Mouse (Mus musculus) lung, embryonic 14.5 days (tissue): ENCODE measurements around the gene Trim59. TPM values are rescaled to one million over a fixed set of nuclear protein-coding genes. Genes with fewer than 3 reads are reported as not detected.
A peak's percentile ranks its signal among the peaks of the same experiment; 100 is the strongest.

Source experiments
- ATAC-seq: fragments of 200-750 bp; cut with Nextera tagmentation; 2 replicates; pipeline ENCODE4 v1.8.0; 2017; ENCODE audit warnings: mild to moderate bottlenecking, moderate TSS enrichment, moderate library complexity; ENCODE audit not compliant: insufficient read depth
- DNase-seq: peaks from one replicate; pipeline ENCODE4 v3.0.0-alpha.2; 2015
- H3K27ac ChIP-seq: fragments of 300-500 bp; sonication (generic); 2 replicates; pipeline ENCODE4 v1.5.1; 2014; ENCODE audit warnings: low read depth, mild to moderate bottlenecking, moderate library complexity
- H3K27me3 ChIP-seq: fragments of 300-500 bp; sonication (generic); 2 replicates; pipeline ENCODE4 v1.6.1; 2014; ENCODE audit warnings: low read length, control low read depth; ENCODE audit not compliant: insufficient read depth
- H3K36me3 ChIP-seq: fragments of 300-500 bp; sonication (generic); 2 replicates; pipeline ENCODE4 v1.6.1; 2014; ENCODE audit warnings: control low read depth; ENCODE audit not compliant: insufficient read depth
- H3K4me1 ChIP-seq: fragments of 300-500 bp; sonication (generic); 2 replicates; pipeline ENCODE4 v1.6.1; 2014; ENCODE audit warnings: antibody characterized with exemption, control low read depth; ENCODE audit not compliant: insufficient read depth
- H3K4me2 ChIP-seq: fragments of 300-500 bp; sonication (generic); 2 replicates; pipeline ENCODE4 v1.6.1; 2014; ENCODE audit warnings: mild to moderate bottlenecking
- H3K4me3 ChIP-seq: fragments of 300-500 bp; sonication (generic); 2 replicates; pipeline ENCODE4 v1.5.1; 2014; ENCODE audit warnings: low read depth, low read length
- H3K9ac ChIP-seq: fragments of 300-500 bp; sonication (generic); 2 replicates; pipeline ENCODE4 v1.6.1; 2014
- H3K9me3 ChIP-seq: fragments of 300-500 bp; sonication (generic); 2 replicates; pipeline ENCODE4 v1.6.1; 2016; ENCODE audit warnings: low read depth, low read length, control low read depth
- CTCF ChIP-seq: IDR thresholded peaks from 2 replicates; pipeline ENCODE4 v1.5.1; 2016; ENCODE audit warnings: antibody characterized with exemption, low read depth
- WGBS: fragments of 180-500 bp; shearing (Covaris S2); extraction: QIAGEN DNeasy Blood & Tissue Kit; methylation state at CpG from one replicate; pipeline ENCODE4 v1.1.7; 2014; 5-methylcytosine and 5-hydroxymethylcytosine counted together
- polyA plus RNA-seq: library from polyadenylated mRNA; unstranded; fragments of >200 nt; fragmentation: Nextera tagmentation; extraction: Ambion mirVana; gene quantifications from 2 replicates; pipeline ENCODE4 v1.2.1, GENCODE M21; 2014

Gene Trim59
- 146 and 153 TPM in 2 replicates for polyA plus RNA-seq

- TF ChIP-seq CTCF = no peak
- Histone ChIP-seq H3K4me2 (peak within 1 kb of the TSS; percentile 65), H3K4me3 (peak within 1 kb of the TSS; percentile 88), H3K9ac (peak within 1 kb of the TSS; percentile 97), H3K36me3 (peaks cover 28% of the 10 kb centered on the region), H3K27ac (peak within 1 kb of the TSS; percentile 96), H3K4me1 (0 out of 2 replicates have a peak, but pooled peaks cover 4% of the 10 kb centered on the region), H3K27me3 (no peaks in the 10 kb centered on the region), H3K9me3 (no peaks in the 10 kb centered on the region)
- under 1% methylated on average over 64 of the region's 80 CpGs for WGBS
- ATAC-seq = peak; percentile 94
- peak; percentile 98 for DNase-seq
Measured at GRCm38 (mm10) chr3:69044645-69045399, at the start of gene Trim59. Gene Trim59 (minus strand): TSS chr3:69044755.

DNA sequence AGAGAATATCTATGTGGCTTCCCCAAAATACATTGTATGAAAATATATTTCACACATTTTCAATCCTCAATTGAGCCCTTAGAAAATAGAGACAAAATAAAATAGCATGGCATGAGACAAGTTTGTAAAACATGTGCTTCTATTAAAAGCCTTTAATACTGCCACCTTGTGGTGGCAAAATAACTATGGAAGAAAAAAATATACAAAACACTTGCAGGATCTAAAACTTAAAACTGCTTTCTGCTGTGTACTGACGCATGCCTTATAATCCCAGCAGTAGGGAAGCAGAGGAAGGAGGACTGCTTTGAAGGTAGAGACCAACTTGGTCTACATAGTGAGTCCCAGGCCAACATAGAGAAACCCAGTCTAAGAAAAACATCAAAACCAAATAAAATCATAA, 19.4 kb upstream of the Trim59 start:
- Histone ChIP-seq H3K4me3 (no peak overlapping the region), H3K27me3 (no peaks in the 10 kb centered on the region), H3K9me3 (no peaks in the 10 kb centered on the region), H3K27ac (no peak overlapping the region), H3K9ac (no peak overlapping the region), H3K36me3 (peaks cover 4% of the 10 kb centered on the region; the same call in 1 of the 2 replicates), H3K4me1 (no peaks in the 10 kb centered on the region), H3K4me2 (no peak overlapping the region)
- DNase-seq = peak; percentile 83
- TF ChIP-seq CTCF = peak; percentile 52
- ATAC-seq = no peak
- 33% methylated on average over 1 of the region's 1 CpGs for WGBS

- WGBS = 91% methylated on average over 1 of the region's 1 CpGs
- Histone ChIP-seq H3K27ac (no peak overlapping the region), H3K4me2 (no peak overlapping the region), H3K9me3 (no peaks in the 10 kb centered on the region), H3K4me3 (no peak overlapping the region), H3K27me3 (no peaks in the 10 kb centered on the region), H3K9ac (no peak overlapping the region), H3K36me3 (no peaks in the 10 kb centered on the region), H3K4me1 (no peaks in the 10 kb centered on the region)
- no peak for TF ChIP-seq CTCF
- ATAC-seq (no peak), DNase-seq (no peak)
Measured at GRCm38 (mm10) chr3:69062764-69063163, 18.2 kb upstream of the Trim59 start.

DNA sequence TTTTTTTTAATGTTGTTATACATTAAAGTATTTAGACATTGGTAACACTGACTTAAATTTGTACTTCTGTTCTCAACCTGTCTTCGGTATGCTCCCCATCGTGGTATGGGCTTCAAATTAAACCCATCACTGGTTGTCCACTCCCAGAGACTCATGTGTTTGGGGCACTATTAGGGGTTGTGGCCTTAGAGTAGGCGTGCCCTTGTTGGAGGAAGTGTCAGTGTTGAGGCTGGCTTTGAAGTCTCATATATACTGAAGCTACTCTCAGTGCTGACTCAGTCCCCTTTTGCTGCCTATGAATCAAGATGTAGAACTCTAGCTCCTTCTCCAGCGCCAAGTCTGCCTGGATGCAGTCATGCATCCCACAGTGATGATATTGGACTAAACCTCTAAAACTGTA, 16.1 kb upstream of the Trim59 start:
- H3K4me1 ChIP-seq = no peaks in the 10 kb centered on the region
- 90% methylated on average over 4 of the region's 4 CpGs for WGBS
- no peak overlapping the region for H3K4me2 ChIP-seq
- ATAC-seq (no peak), DNase-seq (no peak)
- H3K27me3 ChIP-seq = no peaks in the 10 kb centered on the region
- TF ChIP-seq CTCF = no peak
- no peak overlapping the region for H3K4me3 ChIP-seq
- H3K9me3 ChIP-seq = no peaks in the 10 kb centered on the region
- H3K36me3 ChIP-seq = no peaks in the 10 kb centered on the region
- H3K9ac ChIP-seq = no peak overlapping the region
- no peak overlapping the region for H3K27ac ChIP-seq

- ATAC-seq (no peak), DNase-seq (no peak)
- H3K27ac ChIP-seq = no peak overlapping the region
- no peaks in the 10 kb centered on the region for H3K4me1 ChIP-seq
- no peaks in the 10 kb centered on the region for H3K36me3 ChIP-seq
- H3K4me2 ChIP-seq = no peak overlapping the region
- no peaks in the 10 kb centered on the region for H3K27me3 ChIP-seq
- H3K9me3 ChIP-seq = no peaks in the 10 kb centered on the region
- no peak overlapping the region for H3K9ac ChIP-seq
- 80% methylated on average over 3 of the region's 3 CpGs for WGBS
- H3K4me3 ChIP-seq = no peak overlapping the region
- no peak for TF ChIP-seq CTCF
Measured at GRCm38 (mm10) chr3:69055871-69056270, 11.3 kb upstream of the Trim59 start.

- no peak overlapping the region; the same call in 1 of the 2 replicates for H3K4me2 ChIP-seq
- DNase-seq (no peak), ATAC-seq (peak; percentile 86)
- H3K27me3 ChIP-seq = no peaks in the 10 kb centered on the region
- TF ChIP-seq CTCF = no peak
- no peaks in the 10 kb centered on the region for H3K36me3 ChIP-seq
- no peak overlapping the region; the same call in 1 of the 2 replicates for H3K27ac ChIP-seq
- WGBS = 65% methylated on average over 7 of the region's 7 CpGs
- no peaks in the 10 kb centered on the region for H3K9me3 ChIP-seq
- H3K4me1 ChIP-seq = no peaks in the 10 kb centered on the region
- no peak overlapping the region for H3K4me3 ChIP-seq
- H3K9ac ChIP-seq = no peak overlapping the region
Measured at GRCm38 (mm10) chr3:69054760-69055432, 10.3 kb upstream of the Trim59 start.

DNA sequence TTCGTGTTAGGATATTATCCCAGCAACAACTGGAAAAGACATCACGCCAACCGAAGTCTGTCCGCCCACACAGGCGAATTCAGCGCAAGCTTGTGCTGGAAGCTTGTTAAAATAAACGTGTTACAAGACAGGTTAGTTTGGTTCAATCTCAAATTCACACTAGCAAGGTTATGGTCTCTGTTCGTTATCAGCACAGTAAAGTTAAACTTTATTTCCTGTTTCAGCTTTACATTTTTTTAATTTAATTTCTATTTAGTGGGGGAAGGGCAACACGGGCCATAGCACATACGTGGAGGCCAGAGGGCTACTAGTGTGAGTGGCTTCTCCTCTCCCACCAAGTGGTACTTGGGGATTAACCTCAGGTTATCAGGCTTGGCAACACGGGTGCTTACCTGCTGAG, 7.3 kb upstream of the Trim59 start:
- no peak overlapping the region for H3K4me3 ChIP-seq
- WGBS = 84% methylated on average over 11 of the region's 11 CpGs

More for the DNA sequence above, 7.3 kb upstream of the Trim59 start:
- H3K9ac ChIP-seq = no peak overlapping the region
- H3K4me1 ChIP-seq = no peaks in the 10 kb centered on the region
- H3K4me2 ChIP-seq = no peak overlapping the region
- no peaks in the 10 kb centered on the region for H3K9me3 ChIP-seq
- TF ChIP-seq CTCF = no peak
- no peak overlapping the region for H3K27ac ChIP-seq
- no peak for ATAC-seq
- no peak for DNase-seq
- H3K27me3 ChIP-seq = no peaks in the 10 kb centered on the region
- no peaks in the 10 kb centered on the region for H3K36me3 ChIP-seq
